Mouse (Mus musculus) gastrocnemius, postnatal 4 days (tissue): ENCODE results near the gene Stac3. TPM values are rescaled to one million over a fixed set of nuclear protein-coding genes. Genes with fewer than 3 reads are reported as not detected.

Source experiments
- DNase-seq, 2 experiments: peaks; one replicate each; pipeline ENCODE4 v3.0.0; 2021 to 2022; ENCODE audit warnings: low spot score in 2 of 2, mixed read lengths in 2 of 2
- long read RNA-seq, 2 experiments: library from polyadenylated mRNA; stranded (forward); transcript quantifications; one replicate each; pipeline ENCODE4 v2.0.0; 2021
- total RNA-seq, 2 experiments: library from RNA; stranded (reverse); gene quantifications; 2 replicates each; pipeline ENCODE4 v1.2.3; 2021

The Stac3 gene
- total RNA-seq: 100 to 1,000 TPM; 167 to 205 TPM
- long read RNA-seq, experiment 1, partial matches to known transcripts: 4 of 16 reads
- long read RNA-seq, experiment 1, other reads (novel, unspliced or antisense): 10 of 16 reads
- long read RNA-seq, experiment 2, partial matches to known transcripts: 9 of 20 reads
- long read RNA-seq, experiment 2, other reads (novel, unspliced or antisense): 6 of 20 reads

DNA sequence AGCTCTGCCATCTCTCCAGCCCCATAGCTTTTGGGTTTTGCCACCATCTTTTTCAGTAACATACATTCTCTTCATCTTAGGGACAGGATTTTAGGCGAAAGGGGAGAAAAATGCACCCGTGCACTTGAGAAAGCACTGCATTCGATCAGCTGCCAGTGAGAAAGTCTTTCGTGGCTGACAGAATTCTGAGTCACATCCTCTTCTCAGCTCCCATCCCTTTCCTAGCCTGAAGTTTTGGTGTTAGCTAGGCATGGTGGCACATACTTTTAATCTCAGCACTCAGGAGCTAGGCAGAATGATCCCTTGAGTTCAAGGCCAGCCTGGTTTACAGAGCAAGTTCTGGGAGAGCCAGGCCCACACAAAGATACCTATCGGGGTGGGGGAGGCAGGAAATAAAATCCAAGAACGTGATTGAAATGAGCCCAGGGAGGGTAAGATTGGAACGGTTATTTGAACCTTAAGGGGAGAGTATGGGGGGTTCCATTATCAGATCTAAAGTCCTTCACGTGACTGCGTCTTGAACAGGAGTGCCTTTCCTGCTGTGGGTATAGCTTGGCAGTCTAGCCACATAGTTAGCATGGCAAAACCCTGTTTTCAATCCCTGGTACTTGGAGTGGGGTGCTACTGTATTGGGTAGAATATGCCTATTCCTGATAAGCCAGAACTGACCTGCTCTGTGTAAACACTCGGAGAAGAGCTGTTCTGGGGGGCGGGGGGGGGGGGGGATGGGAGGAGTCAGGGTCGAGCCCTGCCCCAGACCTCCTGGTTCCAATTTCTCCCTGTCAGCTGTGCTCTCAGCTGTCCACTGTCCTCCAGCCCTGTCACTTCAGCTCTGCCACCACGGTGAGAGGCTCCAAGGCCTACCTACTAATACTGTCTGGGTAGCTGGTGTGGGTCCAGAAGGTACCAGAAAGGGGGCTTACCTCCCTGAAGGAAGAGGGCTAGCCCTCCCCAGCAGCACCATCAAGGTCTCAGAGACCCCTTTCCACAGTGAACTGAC, at the start of gene Stac3:
TSS of gene Stac3 (plus strand) at position 793 of the 1,000 bp plus-strand sequence.
- no peak for DNase-seq

DNA sequence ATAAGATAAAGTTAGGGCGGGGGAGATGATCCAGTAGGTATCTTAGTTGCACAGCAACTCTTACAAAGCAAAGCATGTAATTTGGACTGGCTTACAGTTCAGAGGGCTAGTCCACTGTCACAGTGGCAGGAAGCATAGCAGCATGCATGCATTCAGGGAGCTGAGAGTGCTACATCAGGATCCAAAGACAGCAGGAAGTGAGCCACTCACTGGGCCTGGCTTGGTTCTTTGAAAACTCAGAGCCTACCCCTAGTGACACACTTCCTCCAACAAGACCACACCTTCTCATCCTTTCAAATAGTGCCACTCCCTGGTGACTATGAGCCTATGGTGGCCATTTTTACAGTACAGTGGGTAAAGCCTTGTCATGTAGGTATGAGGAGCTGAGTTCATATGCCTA, 47.8 kb upstream of the Stac3 start:
- DNase-seq: no peak

DNA sequence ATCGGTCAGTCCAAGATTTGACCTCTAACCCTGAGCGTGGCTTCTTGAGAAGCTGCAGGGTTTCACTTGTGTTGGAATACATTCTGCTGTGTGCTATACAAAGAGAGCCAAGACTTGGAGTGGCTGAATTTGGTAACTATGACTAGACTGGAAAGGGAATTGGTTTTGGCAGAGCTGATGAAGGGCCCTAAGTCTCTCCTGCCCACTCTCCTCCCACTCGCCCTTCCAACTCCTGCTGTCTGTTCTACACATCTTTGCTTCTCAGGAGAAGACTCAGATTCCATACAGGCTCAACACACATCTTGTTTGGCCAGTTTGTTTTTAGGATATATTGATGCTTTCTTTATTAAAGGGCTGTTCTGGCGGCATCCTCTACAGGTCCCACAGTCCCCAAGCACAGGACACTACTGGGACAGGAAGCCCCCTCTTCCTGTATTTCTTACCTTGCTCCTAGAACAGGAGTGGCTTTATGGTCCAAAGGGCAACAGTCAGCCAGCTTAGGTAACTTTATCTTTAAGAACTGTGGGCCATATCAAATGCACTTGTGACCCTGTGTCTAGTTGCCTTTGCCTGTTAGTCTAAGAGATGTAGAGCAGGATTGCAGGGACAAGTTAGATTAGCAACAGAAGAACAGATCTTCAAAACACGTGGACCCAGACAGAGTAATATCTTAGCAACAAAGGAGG, 38.9 kb upstream of the Stac3 start:
- no peak for DNase-seq

DNA sequence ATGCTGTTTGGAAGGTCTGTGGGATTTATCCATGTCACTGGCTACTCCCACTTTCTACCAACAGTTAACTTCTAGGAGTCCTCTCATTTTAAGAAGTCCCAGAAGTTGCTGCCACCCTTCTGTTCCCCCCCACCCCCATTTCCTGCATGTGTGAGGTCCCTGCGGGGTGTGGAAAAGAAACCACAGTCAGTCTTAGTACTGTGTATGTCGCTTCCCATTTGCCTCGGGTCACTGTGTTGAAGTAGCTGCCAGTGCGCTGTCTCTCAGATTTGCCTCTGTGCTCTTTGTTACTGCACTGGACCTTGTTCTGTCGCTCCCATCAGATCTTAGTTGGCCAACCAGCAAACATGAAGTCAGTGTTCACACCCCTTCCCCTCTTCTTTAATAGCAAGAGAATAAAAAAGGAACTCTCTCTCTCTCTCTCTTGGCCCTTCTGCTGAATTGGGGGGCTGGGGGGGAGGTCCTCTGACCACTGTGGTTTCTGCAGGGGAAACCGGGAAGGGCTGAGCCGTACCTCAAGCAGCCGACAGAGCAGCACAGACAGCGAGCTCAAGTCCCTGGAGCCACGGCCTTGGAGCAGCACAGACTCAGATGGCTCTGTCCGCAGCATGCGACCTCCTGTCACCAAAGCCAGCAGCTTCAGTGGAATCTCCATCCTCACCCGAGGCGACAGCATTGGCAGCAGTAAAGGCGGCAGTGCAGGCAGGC, 30.1 kb upstream of the Stac3 start:
- DNase-seq: no peak

DNA sequence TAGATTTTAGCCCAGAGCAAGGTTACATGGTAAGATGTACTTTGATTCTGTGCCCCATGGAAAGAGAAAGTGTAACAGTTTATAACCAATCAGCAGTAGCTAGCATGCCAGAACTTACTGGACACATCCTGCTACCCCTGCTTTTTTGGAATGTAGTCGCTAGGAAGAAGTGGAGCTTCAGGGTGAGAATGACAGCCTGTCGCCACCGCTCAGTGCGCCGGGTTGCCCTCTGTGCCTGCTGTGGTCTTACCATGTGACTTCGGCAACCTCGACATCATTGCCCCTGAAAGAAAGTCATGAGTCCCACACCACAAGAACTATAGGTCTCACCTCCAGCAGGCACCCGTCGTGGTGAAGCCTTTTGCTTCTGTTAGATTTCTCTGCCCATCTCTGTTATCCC, 28.8 kb upstream of the Stac3 start:
- DNase-seq: no peak

DNA sequence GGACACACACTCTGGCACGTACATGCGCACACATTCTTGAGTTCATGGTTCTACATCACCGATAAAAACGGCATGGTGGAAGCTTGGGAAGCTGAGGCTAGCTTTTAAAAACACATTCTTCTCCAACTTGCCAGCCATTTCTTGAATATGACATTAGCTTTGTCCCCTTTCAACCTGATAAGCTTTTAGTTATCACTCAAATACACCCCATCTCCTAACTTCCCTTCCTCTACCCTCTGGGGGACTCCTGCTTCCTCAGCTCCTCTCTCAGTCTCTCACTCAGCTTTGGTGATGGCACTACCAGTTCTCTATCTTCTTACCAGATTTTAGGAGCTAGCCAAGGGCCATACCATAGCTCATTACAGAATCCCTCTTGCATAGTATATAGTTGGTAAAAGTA, 26.3 kb upstream of the Stac3 start:
- DNase-seq: no peak

DNA sequence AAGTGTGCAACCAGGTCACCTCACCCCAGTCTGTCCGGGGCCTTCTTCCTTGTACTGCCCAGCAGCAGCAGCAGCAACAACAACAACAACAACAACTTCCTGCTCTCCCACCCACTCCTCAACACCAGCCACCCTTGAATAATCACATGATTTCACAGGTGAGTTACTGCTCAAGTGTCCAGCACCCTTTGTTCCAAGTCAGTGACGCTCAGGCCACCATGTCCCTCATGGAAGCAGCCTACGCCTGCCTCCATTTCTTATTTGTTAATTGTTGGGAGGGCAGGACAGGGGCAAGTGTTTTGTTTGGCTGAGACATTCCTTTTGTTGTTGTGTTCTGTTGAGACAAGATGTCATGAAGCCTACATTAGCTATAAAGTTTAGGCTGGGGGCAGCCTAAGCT, 24.9 kb upstream of the Stac3 start:
- DNase-seq: no peak

DNA sequence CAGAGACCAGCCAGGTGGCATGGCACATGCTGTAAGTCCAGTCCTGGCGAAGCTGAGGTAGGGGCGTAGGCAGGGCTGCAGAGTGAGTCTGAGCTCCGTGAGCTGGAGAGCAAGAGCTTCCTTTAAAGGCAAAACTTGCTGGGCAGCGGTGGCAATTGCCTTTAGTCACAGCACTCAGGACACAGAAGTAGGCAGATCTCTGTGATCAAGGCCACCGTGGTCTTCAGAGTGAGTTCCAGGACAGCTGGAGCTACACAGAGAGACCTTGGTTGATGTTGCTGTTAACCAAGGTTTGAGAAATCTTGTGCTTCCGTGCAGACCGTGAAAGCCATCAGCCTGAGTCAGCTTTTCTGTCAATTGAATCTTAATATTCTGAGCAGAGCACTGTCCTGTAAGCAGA, 24.2 kb upstream of the Stac3 start:
- no peak for DNase-seq

DNA sequence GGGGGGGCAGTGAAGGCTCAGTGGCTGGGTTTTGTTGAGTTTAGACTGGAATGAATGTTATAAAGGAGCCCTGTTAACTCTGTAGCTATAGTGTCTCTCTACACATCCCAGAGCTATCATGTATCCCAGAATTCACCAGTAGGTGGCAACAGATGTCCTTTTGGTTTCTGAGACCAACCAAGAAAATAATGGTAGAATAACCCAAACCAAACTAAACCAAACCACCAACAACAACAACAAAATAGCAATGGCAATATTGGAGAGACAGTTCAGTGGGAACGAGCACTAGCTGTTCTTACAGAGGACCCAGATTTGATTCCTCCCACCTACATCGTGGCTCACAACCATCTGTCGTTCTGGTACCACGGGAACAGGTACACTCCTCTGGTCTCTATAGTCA, 22.4 kb upstream of the Stac3 start:
- DNase-seq: no peak

DNA sequence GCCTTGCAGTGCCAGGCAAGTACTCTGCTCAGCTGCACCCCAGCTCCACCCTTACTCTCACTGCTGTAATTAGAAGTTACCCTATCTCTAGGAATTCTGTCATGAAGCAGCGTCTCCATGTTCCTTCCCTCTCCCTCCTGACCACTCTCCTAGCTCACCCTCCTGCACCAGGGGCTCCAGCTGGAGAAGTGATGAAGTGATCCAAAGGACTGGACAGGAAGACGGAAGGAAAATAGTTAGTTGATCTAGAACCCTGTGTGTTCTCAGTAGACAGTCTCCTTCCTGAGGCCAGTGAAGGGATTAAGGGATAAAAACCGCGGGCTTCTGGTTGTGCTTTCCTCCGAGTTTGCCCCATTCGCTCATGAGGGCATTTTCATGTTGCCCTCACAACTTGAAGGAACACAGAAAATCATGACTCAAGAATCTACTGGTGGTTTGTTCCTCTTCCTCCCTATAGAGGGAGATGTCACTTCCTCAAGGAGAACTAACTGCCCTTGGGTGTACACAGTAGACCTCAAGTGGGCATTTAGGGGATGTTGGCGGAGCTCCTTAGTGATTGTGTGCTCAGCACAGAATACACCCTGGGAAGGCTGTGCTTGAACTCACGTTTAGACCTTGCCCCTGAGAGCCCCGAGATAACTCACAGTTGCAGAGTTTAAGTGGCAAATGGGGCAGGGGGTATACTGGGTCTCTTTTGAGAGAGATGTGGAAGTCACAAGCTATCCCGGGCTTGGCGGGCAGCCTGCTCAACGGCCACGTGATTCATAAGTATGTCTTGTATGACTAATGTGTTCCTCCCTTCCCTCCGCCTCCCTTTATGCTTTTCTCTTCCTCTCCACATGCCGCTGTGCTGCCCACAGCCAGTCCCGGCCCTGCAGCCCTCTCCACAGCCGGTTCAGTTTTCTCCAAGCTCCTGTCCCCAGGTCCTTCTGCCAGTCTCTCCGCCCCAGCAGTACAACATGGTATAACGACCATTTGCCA, 20.4 kb upstream of the Stac3 start:
- peak in 1 of 2 experiments; percentile 55 for DNase-seq

DNA sequence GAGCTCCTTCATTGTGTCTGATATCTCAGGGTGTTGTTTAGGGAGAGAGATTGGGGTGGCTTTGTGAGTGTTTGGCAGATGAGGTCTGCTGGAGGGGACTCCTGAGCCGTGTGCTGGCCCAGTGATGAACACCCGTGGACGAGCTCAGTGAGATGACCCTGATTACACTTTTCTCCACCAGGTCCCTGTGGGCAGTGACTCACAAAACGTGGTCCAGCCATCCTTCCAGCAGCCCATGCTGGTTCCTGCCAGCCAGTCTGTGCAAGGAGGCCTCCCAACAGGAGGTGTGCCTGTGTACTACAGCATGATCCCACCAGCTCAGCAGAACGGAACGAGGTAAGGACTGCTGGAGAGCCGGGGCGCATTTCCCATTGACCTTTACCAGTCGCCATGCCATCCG, 16.3 kb upstream of the Stac3 start:
- no peak for DNase-seq

DNA sequence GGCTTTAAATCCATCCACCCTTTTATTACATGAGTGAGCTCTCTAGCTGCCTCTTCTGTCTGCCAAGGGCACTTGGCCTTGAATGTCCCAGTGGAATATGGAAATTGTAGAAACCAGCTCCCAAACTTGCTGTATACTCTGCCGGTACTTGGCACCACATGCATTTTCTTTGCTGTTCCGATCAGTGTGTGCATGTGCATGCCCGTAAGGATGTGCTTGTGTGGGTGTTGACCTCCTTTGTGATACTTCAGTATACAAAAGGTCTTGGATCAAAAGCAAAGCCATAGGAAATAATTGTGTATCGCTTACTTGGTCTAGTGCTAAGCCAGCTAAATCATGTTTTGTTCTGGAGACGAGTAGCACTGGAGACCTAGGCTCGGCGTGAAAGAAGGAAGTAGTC, 12.6 kb upstream of the Stac3 start:
- no peak for DNase-seq

DNA sequence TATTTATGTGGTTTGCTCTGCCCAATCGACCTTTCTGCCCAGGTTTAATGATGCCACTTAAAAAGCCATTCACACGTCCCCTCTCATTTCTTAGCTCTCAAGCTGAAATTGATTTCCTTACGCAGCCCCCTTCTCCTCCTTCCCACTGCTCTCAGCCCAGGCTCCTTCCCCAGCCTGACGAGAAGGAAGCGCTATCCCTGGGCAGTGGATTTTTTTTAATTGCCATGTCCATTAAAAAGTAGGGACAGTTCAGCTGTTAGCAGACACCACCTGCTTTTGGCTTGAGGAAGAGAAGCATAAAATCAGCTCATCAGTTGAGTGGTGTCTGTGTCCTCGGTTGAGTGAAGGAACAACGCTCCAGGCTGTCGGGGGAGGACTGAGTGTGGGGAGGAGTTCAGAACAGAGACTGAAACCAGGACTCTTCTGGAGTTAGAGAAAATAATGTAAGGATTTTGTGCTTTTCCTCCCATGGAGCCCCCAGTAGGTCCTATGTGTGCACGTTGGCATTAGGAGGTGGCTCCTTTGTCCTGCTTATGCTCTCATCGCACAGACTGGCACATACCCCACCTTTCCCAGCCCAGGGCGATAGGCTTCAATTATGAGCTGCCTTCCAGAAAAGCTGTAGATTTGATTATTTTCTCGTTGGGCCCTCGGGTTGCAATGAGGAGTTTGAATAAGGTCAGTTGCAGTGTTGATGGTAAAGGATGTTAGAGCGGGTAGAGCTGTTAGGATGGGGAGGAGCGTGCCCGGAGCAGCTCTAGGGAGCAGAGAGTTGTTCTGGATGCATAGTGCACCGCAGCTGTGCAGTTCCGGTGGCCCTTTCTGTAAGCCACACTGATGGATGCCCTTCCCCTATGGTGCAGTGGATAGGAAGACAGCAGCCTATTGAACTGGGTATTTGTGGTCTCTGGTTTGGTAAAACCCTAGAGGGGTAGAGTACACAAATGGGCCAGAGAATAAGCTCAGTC, 11.0 kb upstream of the Stac3 start:
- no peak for DNase-seq

DNA sequence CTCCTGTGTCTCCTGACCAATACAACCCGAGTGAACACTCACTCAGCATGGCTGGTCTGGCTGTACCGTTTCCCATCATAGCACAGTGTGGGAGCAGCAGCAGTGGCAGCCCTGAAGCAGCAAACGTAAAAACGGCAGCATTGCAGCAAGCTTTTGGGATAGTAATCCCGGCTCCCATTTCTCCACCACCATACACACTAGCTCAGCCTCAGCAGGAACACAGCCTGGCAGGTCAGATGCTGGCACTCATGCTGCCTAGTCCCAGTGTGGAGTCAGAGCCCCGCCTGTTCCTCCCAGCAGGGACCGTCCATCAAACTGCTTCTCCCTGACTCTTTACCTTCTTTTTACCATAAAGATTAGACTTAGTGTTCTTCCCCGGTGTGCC, 10.4 kb upstream of the Stac3 start:
- DNase-seq: no peak

DNA sequence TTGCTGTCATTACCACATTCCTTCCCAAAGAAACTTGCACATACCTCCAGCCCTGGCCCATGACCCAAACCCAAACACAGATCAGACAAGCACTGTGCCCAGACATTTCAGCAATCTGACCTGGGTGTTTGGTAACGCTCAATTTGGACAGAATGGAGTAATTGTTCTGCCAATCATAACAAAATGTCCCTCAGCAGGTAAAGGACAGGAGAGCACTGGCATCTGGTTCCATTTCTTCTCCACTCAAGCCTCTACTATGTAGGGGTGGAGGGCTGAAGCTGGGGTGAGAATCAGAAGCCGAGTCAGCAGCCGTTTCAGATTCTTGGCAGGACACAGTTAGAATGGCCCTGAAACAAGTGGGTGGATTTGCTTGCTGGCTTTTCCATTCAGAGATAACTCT, 9.4 kb upstream of the Stac3 start:
- DNase-seq: no peak

DNA sequence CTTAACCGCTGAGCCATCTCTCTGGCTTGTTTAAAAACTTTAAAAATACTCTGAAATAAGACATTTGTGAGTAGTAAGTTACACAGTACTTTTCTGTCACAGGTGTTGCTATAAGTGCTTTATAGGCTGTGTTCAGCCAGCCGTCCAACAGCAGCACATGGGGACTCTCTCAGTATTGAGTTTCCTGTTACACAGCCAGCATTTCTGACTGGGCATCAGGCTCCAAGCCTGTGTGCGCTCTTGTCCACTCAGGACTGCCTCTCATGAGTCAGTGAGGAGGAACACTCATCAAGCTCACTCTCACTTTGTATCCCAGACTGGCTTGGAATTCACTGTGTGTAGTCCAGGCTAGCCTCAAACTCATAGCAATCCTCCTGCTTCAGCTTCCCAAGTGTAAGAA, 5.3 kb upstream of the Stac3 start:
- no peak for DNase-seq

DNA sequence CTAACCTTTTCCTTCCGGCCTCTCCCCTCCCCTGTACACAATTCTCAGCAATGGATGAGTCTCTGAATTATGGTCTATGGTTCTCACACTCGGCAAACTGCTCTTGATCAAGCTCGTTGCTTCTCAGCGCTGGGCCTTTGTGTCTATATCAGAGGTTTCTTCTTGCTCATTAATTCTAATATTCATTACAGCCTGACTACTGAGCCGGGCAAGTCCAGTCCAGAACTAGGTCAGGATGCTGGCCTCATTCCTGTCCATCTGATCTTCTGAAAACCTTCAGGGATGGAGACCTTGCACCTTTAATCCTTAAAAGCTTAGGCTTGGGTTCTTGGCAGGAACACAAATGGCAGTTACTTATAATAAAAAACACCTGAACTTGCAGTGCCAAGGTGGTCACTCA, 2.0 kb upstream of the Stac3 start:
- no peak for DNase-seq

DNA sequence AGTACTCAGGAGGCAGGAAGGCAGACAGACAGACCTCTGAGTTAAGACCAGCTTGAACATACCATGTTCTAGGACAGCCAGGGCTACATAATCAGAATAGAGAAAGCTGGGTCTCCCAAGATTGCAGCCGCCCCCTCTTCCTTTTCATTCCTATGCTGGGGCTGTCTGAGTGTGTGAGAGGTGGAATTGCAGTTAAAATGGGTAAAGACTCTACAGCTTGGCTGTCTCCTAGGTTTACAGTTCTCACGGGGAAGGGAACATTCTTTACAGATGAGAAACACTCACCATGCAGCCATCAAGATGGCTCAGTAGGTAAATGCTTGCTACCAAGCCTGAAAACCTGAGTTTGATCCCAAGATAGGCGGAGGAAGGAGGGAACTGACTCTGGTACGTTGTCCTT, 1.4 kb upstream of the Stac3 start:
- no peak for DNase-seq

DNA sequence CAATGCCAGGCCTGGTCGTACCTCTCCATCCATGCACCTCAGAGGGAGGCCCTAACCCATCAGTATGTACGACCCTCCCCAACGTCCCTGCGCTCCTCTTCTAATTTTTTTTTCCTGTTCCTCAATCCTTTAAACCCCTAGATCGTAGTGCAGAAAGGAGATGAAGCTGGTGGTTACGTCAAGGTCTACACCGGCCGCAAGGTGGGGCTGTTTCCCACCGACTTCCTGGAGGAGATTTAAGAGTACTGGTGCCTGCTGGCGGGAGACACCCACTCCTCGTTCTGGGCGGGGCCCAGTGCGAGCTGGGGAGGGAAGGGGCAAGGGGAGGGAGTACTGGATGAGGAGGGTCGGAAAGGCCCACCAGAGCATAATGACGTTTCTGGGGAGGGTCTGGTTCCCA, 6.8 kb downstream of the Stac3 start:
- DNase-seq: peak in 1 of 2 experiments; percentile 75
